Mouse (Mus musculus) regulatory T cell (primary cell): ENCODE results near the gene C9.

Experiments used
- in situ Hi-C: fragments of 300-600 bp; cut with MboI, MseI; formaldehyde crosslinking; loops from one replicate; pipeline ENCODE4 v1.15.1; 2025; ENCODE audit warnings: high pct_unique_total_duplicates

The C9 gene

DNA sequence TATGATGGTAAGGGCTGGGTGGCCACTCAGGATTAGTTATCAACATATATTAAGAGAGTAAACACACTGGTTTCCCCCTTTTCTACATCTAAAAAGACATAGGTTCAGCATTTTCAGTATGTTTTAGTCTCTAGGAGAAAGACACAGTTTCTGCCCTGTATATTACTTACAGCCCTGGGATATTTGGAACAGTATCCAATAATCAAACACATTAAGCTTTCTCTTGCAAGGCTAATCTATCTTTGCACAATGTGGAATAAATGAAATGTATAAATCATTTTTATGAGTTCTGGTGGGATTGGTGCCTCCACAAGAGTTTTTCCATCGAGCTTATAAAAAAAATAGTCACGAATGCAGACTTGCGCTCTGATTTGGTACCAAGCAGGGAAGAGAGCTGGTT, 24.3 kb downstream of the C9 start:
- in situ Hi-C loops: no loop called here

- in situ Hi-C loops: no loop called here
Measured at GRCm38 (mm10) chr15:6483561-6483960, 38.4 kb downstream of the C9 start.

- in situ Hi-C loops: no loop called here
Measured at GRCm38 (mm10) chr15:6492386-6492785, 47.3 kb downstream of the C9 start.

DNA sequence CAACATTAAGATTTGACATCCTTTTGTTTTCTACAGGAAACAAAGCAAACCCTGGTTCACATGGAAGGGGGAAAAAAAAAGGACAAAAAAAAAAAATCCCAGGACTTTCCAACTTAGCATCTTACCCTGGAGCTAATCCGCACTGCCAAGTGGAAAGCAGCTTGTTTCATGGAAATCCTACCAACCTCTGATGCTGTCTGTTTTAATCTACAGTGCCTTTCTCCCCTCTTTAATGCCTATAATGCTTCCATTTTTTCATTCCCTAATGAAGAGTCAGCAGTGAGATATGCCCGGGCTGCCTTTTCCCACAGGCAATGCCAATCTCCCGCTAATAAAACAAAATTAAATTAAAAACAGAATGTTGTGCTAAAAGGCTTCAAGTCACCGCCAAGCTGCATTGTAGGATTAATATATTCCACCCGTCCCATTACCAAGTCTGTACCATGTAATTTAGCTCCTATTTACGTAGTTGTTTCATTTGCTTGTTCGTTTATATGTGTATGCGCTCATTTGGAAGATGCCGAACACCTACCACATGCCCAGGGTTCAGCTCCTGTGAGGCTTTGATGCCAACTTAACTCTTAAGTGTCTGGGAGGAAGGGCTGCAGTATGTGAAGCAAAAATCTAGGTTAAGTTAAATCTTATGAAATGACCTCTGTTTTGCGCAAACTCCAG, 53.4 kb downstream of the C9 start:
- in situ Hi-C loops: no loop called here

DNA sequence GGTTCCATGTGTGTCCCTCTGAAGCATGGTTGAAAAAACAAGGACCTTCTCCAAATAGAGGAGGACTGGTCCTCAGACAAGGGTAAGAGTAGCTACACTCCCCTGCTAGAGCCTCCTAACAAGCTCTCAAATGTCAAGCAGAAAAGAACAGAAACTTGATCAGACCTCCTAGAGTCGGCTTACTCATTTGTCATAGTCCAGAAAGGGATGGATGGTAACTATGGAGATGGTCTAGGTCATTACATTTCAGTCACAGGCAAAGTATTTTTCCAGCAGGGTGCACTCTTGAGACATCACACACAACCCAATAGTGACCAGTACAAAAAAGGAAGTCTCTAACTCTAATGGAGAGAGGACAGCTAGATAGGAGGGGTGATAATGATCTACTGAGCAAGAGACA, 55.7 kb downstream of the C9 start:
- in situ Hi-C loops: no loop called here

DNA sequence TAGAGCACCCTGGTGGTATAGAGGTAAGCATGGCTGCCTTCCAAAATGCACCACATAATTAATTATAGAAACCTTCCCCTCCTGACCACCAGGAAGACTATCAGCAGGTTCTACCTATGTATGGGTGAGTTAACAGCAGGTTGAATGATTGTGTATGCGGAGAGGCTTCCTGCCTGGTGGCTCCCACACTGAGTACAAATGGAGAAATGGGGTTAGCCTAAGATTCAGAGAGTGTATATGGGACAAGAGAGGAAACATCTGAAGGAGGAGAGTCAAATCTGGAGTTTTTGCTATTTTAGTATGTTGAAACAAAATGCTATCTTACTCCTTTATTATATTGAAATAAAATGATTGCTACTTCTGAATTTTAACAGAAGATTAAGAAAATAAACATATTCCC, 72.4 kb downstream of the C9 start:
- in situ Hi-C loops: no loop called here

- in situ Hi-C loops: no loop called here
Measured at GRCm38 (mm10) chr15:6519417-6520255, 74.5 kb downstream of the C9 start.

DNA sequence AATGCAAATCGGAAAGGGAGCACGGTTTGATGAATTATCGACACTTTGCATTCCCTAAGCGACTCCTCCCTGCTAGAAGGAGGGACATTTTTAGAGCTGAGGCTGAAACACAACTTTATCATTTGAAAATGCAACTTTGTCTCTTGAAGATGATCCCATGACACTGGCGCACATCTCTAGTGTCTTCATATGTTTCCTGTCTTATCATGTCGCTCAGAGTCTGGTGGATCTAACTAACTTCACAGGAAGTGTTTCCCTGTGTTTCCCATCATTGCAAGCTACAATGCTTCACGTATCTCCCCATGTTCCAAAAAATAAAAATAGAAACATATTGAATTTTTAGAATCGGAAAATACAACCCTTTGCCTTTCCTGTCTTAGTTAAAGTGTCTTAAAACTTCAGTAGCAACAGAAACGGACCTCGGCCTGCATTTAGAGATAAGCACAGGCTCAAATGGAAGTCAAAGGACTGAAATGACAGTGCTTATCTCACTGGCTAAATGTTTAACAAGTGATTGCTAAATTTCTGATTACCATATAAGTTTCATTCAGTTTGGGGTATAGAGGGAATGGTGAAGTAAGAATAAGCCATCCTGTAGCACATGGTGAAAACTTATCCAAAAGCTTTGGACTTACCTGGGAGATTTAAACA, 75.5 kb downstream of the C9 start:
- in situ Hi-C loops: no loop called here

GRCm38 (mm10) chr15:6522653-6523167, 77.6 kb downstream of the C9 start, which contains the start of gene Fyb:
TSS of gene Fyb (plus strand) at chr15:6522853.
- in situ Hi-C loops: no loop called here

DNA sequence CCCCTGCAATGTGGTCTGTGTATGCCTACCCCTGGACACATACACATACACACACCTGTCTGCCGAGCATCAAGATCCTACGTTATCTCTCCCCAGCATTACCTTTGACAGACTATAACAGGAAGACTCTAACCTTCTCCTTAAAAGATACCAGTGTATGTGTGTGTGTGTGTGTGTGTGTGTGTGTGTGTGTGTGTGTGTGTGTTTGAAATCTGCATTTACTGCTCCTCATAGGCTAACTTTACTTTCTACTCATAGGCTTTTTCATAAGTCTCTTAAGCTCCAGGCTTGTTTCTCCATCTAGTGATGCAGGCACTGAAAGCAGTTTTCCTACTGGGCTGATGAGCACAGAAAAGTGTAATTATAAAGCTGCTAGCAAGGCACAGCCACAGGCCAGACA, 79.7 kb downstream of the C9 start:
- in situ Hi-C loops: loop anchor here (5.0 kb wide), 1 partner anchor 42 kb away; no protein-coding TSS in a partner anchor

GRCm38 (mm10) chr15:6525386-6525785, 80.3 kb downstream of the C9 start:
- in situ Hi-C loops: loop anchor here (5.0 kb wide), 1 partner anchor 42 kb away; no protein-coding TSS in a partner anchor

- in situ Hi-C loops: no loop called here
Measured at GRCm38 (mm10) chr15:6533858-6534343, 88.8 kb downstream of the C9 start.

DNA sequence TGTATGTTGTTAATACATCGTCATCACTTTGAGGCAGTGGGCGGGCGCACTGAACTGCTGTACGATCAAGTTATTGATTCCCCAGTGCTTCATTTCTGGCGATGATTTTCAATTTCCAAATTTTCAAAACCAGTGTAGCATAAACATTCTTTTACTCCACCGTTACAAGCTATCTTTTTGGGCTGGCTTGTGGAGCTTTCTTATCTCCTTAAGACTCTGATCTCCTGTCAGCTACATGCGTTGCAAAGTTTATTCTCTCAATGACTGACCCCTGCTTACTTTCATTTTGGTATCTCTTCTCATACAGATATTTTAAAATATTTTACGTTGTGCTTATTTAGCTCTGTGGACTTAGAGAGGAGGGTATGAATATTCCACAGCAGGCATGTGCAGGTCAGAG, 89.5 kb downstream of the C9 start:
- in situ Hi-C loops: no loop called here

- in situ Hi-C loops: no loop called here
Measured at GRCm38 (mm10) chr15:6539639-6540338, 94.7 kb downstream of the C9 start.
